Mouse (Mus musculus) midbrain, embryonic 13.5 days (tissue): ENCODE measurements around the gene Prrc2b. TPM values are rescaled to one million over a fixed set of nuclear protein-coding genes. Genes with fewer than 3 reads are reported as not detected.
A peak's percentile ranks its signal among the peaks of the same experiment; 100 is the strongest.

Source experiments
- ATAC-seq: fragments of 200-750 bp; cut with Nextera tagmentation; 2 replicates; pipeline ENCODE4 v1.8.0; 2017; ENCODE audit warnings: mild to moderate bottlenecking, moderate TSS enrichment, moderate library complexity
- H3K27ac ChIP-seq: fragments of 300-500 bp; sonication (generic); 2 replicates; pipeline ENCODE4 v1.5.1; 2015; ENCODE audit warnings: inconsistent platforms, mild to moderate bottlenecking, moderate library complexity
- H3K27me3 ChIP-seq: fragments of 300-500 bp; sonication (generic); 2 replicates; pipeline ENCODE4 v1.6.1; 2015; ENCODE audit warnings: mild to moderate bottlenecking, inconsistent platforms
- H3K36me3 ChIP-seq: fragments of 300-500 bp; sonication (generic); 2 replicates; pipeline ENCODE4 v1.6.1; 2015; ENCODE audit warnings: mild to moderate bottlenecking, inconsistent platforms
- H3K4me1 ChIP-seq: fragments of 300-500 bp; sonication (generic); replicated peaks from 2 replicates; pipeline ENCODE4 v1.6.1; 2015; ENCODE audit warnings: inconsistent platforms
- H3K4me2 ChIP-seq: fragments of 300-500 bp; sonication (generic); replicated peaks from 2 replicates; pipeline ENCODE4 v1.6.1; 2015; ENCODE audit warnings: moderate library complexity, mild to moderate bottlenecking, inconsistent platforms
- H3K4me3 ChIP-seq: fragments of 300-500 bp; sonication (generic); replicated peaks from 2 replicates; pipeline ENCODE4 v1.5.1; 2015; ENCODE audit warnings: mild to moderate bottlenecking, inconsistent platforms
- H3K9ac ChIP-seq: fragments of 300-500 bp; sonication (generic); replicated peaks from 2 replicates; pipeline ENCODE4 v1.6.1; 2015; ENCODE audit warnings: mild to moderate bottlenecking, inconsistent platforms
- H3K9me3 ChIP-seq: fragments of 300-500 bp; sonication (generic); 2 replicates; pipeline ENCODE4 v1.6.1; 2016; ENCODE audit warnings: mild to moderate bottlenecking, inconsistent platforms
- WGBS: fragments of 180-500 bp; shearing (Covaris S2); methylation state at CpG from one replicate; pipeline ENCODE4 v1.1.7; 2015; 5-methylcytosine and 5-hydroxymethylcytosine counted together
- polyA plus RNA-seq: library from polyadenylated mRNA; unstranded; fragments of >200 nt; fragmentation: Nextera tagmentation; extraction: Ambion mirVana; gene quantifications from 2 replicates; pipeline ENCODE4 v1.2.1, GENCODE M21; 2015

The Prrc2b gene
- polyA plus RNA-seq, 1 experiment from 2014 or later, result 77.5 TPM

- 79% methylated on average over 2 of the region's 2 CpGs for WGBS
- no peaks in the 10 kb centered on the region for H3K4me1 ChIP-seq
- H3K9ac ChIP-seq, result no peak overlapping the region
- H3K4me3 ChIP-seq, result no peak overlapping the region
- no peaks in the 10 kb centered on the region for H3K27me3 ChIP-seq
- no peak overlapping the region for H3K4me2 ChIP-seq
- no peak overlapping the region for H3K27ac ChIP-seq
- no peak for ATAC-seq
- H3K36me3 ChIP-seq, result no peaks in the 10 kb centered on the region
- no peaks in the 10 kb centered on the region for H3K9me3 ChIP-seq
Observed at GRCm38 (mm10) chr2:32121785-32122184, 29.1 kb upstream of the Prrc2b start.

- Histone ChIP-seq H3K9me3 (no peaks in the 10 kb centered on the region), H3K27ac (no peak overlapping the region), H3K9ac (no peak overlapping the region), H3K4me3 (no peak overlapping the region), H3K36me3 (no peaks in the 10 kb centered on the region), H3K4me2 (no peak overlapping the region), H3K4me1 (peaks cover 11% of the 10 kb centered on the region), H3K27me3 (no peaks in the 10 kb centered on the region)
- ATAC-seq, result no peak
- WGBS, result 33% methylated on average over 16 of the region's 16 CpGs
Observed at GRCm38 (mm10) chr2:32127653-32128535, 23.0 kb upstream of the Prrc2b start.

GRCm38 (mm10) chr2:32128536-32128841 is 22.4 kb upstream of the Prrc2b start:
- ATAC-seq, result no peak

DNA sequence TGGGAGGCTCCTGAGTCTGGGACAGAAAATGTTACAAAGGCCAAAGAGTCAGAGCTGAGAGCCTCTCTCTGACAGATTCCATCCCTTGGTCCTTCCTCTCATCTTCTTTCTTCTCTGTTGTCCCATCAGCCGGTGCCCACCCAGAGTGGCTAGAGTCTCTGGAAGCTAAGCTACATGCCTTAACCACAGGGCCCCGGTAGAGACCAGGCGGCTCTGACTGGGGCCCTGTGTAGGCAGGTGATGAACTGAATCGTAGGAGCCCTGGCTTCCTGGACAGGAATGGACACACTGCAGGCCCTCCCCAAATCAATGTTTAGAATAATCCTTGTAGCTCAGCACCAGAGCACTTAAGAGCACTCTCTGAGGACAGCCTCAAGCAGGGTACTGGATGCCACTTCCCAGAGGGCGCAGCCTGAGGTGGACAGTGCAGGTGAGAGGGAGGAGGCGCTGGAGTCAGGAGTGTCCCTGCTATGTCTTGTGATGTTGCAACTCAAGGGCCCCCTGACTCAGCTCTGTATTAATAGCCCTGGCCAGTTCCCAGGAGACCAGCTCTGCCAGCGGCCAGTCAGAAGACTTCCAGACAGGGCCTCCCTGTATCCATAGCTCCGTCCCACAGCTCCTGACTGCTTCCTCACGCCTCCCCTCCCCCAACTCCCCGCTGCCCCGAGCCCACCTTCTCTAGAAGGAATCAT is 21.4 kb upstream of the Prrc2b start:
- Histone ChIP-seq H3K27me3 (no peaks in the 10 kb centered on the region), H3K4me2 (no peak overlapping the region), H3K9me3 (no peaks in the 10 kb centered on the region), H3K4me1 (peaks cover 11% of the 10 kb centered on the region), H3K36me3 (no peaks in the 10 kb centered on the region), H3K9ac (no peak overlapping the region), H3K4me3 (no peak overlapping the region), H3K27ac (no peak overlapping the region)
- no peak for ATAC-seq
- WGBS, result 60% methylated on average over 11 of the region's 11 CpGs

More at GRCm38 (mm10) chr2:32128536-32128841, 22.4 kb upstream of the Prrc2b start:
- no peak overlapping the region for H3K27ac ChIP-seq
- H3K9me3 ChIP-seq, result no peaks in the 10 kb centered on the region
- H3K4me2 ChIP-seq, result no peak overlapping the region
- peaks cover 11% of the 10 kb centered on the region for H3K4me1 ChIP-seq
- H3K4me3 ChIP-seq, result no peak overlapping the region
- no peaks in the 10 kb centered on the region for H3K36me3 ChIP-seq
- H3K9ac ChIP-seq, result no peak overlapping the region
- no peaks in the 10 kb centered on the region for H3K27me3 ChIP-seq
- 87% methylated on average over 5 of the region's 5 CpGs for WGBS

- no peak overlapping the region for H3K4me3 ChIP-seq
- no peak overlapping the region for H3K27ac ChIP-seq
- H3K4me1 ChIP-seq, result peaks cover 11% of the 10 kb centered on the region
- H3K4me2 ChIP-seq, result no peak overlapping the region
- ATAC-seq, result no peak
- no peak overlapping the region for H3K9ac ChIP-seq
- H3K27me3 ChIP-seq, result no peaks in the 10 kb centered on the region
- H3K9me3 ChIP-seq, result no peaks in the 10 kb centered on the region
- WGBS, result 37% methylated on average over 6 of the region's 6 CpGs
- H3K36me3 ChIP-seq, result no peaks in the 10 kb centered on the region
Observed at GRCm38 (mm10) chr2:32130435-32130834, 20.4 kb upstream of the Prrc2b start.

- H3K36me3 ChIP-seq, result no peaks in the 10 kb centered on the region
- WGBS, result 85% methylated on average over 9 of the region's 9 CpGs
- H3K4me1 ChIP-seq, result peaks cover 11% of the 10 kb centered on the region
- H3K9me3 ChIP-seq, result no peaks in the 10 kb centered on the region
- H3K27me3 ChIP-seq, result no peaks in the 10 kb centered on the region
- H3K9ac ChIP-seq, result no peak overlapping the region
- H3K4me2 ChIP-seq, result no peak overlapping the region
- ATAC-seq, result no peak
- H3K27ac ChIP-seq, result no peak overlapping the region
- no peak overlapping the region for H3K4me3 ChIP-seq
Observed at GRCm38 (mm10) chr2:32131205-32131834, 19.6 kb upstream of the Prrc2b start.

- H3K9ac ChIP-seq, result no peak overlapping the region
- H3K27ac ChIP-seq, result no peak overlapping the region
- H3K9me3 ChIP-seq, result no peaks in the 10 kb centered on the region
- peaks cover 13% of the 10 kb centered on the region for H3K4me1 ChIP-seq
- H3K4me3 ChIP-seq, result no peak overlapping the region
- ATAC-seq, result no peak
- WGBS, result 70% methylated on average over 6 of the region's 6 CpGs
- no peaks in the 10 kb centered on the region for H3K36me3 ChIP-seq
- no peak overlapping the region for H3K4me2 ChIP-seq
- no peaks in the 10 kb centered on the region for H3K27me3 ChIP-seq
Observed at GRCm38 (mm10) chr2:32131866-32132566, 18.9 kb upstream of the Prrc2b start.

DNA sequence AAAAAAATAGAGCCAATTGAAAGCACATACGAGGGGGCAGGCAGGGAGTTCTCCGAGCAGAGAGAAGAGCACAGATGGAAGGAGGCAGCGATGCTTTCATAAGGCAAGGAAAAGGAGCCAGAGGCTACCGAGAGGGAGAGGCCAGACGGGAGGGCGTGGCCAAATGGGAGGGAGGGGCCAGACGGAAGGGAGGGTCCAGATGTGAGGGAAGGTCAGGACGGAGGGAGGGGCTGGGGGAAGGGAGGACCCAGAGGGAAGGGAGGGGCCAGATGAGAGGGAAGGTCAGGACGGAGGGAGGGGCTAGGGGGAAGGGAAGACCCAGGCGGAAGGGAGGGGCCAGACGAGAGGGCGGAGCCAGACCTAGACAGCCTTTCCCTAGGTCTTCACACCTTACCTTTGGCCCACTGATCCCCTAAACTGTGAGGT is 18.3 kb upstream of the Prrc2b start:
- Histone ChIP-seq H3K36me3 (no peaks in the 10 kb centered on the region), H3K9me3 (no peaks in the 10 kb centered on the region), H3K9ac (no peak overlapping the region), H3K4me3 (no peak overlapping the region), H3K4me2 (0 out of 2 replicates have a peak overlapping the region, but pooled peaks have one; percentile 6), H3K27ac (no peak overlapping the region), H3K27me3 (no peaks in the 10 kb centered on the region), H3K4me1 (peaks cover 17% of the 10 kb centered on the region)
- WGBS, result 4% methylated on average over 12 of the region's 12 CpGs
- ATAC-seq, result no peak

GRCm38 (mm10) chr2:32134039-32134438 is 16.8 kb upstream of the Prrc2b start:
- Histone ChIP-seq H3K4me2 (no peak overlapping the region), H3K27me3 (no peaks in the 10 kb centered on the region), H3K27ac (no peak overlapping the region), H3K4me1 (peaks cover 25% of the 10 kb centered on the region), H3K4me3 (no peak overlapping the region), H3K9ac (0 out of 2 replicates have a peak overlapping the region, but pooled peaks have one; percentile 2), H3K9me3 (no peaks in the 10 kb centered on the region), H3K36me3 (no peaks in the 10 kb centered on the region)
- 6% methylated on average over 2 of the region's 2 CpGs for WGBS
- no peak for ATAC-seq

DNA sequence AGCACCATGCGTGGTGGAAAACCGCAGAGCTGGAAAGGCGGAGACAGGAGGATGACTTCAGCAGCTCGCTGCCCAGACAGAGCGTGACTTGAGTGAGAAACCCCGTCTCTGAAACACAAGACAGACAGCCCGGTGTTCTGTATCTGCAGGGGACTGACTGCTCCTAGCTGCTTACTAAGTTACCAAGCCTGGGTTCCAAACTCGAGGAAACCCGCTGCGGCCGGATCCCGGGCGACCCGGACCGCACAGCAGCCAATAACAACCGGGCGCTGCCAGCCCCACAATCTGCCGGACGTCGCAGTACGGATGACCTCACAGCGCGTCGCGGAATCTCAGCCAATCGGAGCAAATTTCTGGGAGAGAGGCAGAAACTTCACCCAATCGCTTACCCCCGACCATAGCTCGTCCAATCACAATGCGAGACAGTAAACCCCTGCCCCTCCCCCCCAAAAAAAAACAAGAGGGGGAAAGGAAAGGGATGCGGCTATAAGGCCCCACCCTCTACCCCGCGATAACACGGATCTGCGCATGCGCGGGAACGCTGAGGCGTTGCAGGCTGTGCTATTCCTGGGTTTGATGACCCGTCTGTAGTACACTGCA is 13.1 kb upstream of the Prrc2b start:
- Histone ChIP-seq H3K9ac (peak overlapping the region; percentile 76), H3K9me3 (no peaks in the 10 kb centered on the region), H3K4me2 (peak overlapping the region; percentile 90), H3K4me3 (peak overlapping the region; percentile 60), H3K4me1 (peaks cover 21% of the 10 kb centered on the region), H3K27me3 (no peaks in the 10 kb centered on the region), H3K36me3 (no peaks in the 10 kb centered on the region), H3K27ac (peak overlapping the region; percentile 88)
- peak; percentile 96 for ATAC-seq
- WGBS, result under 1% methylated on average over 39 of the region's 40 CpGs

GRCm38 (mm10) chr2:32139377-32139776 is 11.5 kb upstream of the Prrc2b start:
- WGBS, result 83% methylated on average over 5 of the region's 5 CpGs
- ATAC-seq, result no peak
- no peak overlapping the region for H3K27ac ChIP-seq

More at GRCm38 (mm10) chr2:32139377-32139776, 11.5 kb upstream of the Prrc2b start:
- H3K4me2 ChIP-seq, result no peak overlapping the region
- H3K4me1 ChIP-seq, result peaks cover 21% of the 10 kb centered on the region
- no peaks in the 10 kb centered on the region for H3K36me3 ChIP-seq
- no peaks in the 10 kb centered on the region for H3K27me3 ChIP-seq
- H3K9ac ChIP-seq, result no peak overlapping the region
- H3K4me3 ChIP-seq, result no peak overlapping the region
- H3K9me3 ChIP-seq, result no peaks in the 10 kb centered on the region
